Mouse (Mus musculus) left cerebral cortex, postnatal 25 days (tissue): Measurements from ENCODE around the gene Gba2. TPM values are rescaled to one million over a fixed set of nuclear protein-coding genes. Genes with fewer than 3 reads are reported as not detected.

ENCODE experiments used
- DNase-seq, 2 experiments: peaks; one replicate each; pipeline ENCODE4 v3.0.0; 2022; ENCODE audit warnings: low spot score in 2 of 2, mixed read lengths in 1 of 2
- intact Hi-C: fragments of 180-260 bp; cut with DNase I; formaldehyde crosslinking; loops from one replicate; pipeline ENCODE4 v1.15.1; 2025
- total RNA-seq, 2 experiments: library from RNA; stranded (reverse); gene quantifications; 2 replicates each; pipeline ENCODE4 v1.2.3; 2021

Gene Gba2
- total RNA-seq, 2 experiments from 2014 or later: 65.9 to 69.4 TPM

DNA sequence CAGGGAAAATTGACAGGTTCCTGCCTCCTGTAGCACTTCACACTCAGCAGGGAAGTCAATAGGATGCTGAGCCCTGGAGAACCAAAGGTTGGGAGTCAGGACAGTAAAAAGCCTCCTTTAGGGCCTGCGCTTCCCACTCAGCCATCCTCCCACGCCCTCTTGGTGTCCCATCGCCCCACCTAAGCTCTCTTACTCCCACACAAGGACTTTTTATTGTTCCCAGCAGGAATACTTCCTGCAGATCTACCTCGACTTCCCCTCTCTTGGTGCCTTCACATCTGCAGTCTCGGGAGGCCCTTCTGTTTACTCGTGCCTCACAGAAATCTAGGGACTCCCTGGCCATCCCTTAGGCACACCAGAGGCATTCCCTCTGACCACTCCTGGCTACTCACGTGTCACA is 4.7 kb upstream of the Gba2 start:
- intact Hi-C loops: no loop called here
- no peak for DNase-seq

DNA sequence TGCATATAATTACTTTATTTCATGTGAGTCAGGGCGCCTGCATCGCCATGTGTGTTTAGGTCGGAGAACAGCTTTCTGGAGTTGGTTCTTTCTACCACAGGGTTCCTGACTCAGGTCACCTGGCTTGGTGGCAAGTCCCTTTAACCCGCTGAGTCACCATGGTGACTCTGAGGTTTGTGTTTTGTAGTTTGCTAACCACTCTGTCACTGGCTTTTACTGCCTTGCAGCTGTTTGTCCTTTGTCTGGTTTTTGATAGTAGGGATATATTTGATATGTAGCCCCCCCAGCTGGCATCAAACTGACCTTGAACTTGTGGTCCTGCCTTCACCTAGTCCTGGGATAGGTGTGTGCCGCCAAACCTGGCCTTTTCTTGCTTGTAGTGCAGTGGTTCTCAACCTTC is 3.6 kb upstream of the Gba2 start:
- intact Hi-C loops: no loop called here
- no peak for DNase-seq

DNA sequence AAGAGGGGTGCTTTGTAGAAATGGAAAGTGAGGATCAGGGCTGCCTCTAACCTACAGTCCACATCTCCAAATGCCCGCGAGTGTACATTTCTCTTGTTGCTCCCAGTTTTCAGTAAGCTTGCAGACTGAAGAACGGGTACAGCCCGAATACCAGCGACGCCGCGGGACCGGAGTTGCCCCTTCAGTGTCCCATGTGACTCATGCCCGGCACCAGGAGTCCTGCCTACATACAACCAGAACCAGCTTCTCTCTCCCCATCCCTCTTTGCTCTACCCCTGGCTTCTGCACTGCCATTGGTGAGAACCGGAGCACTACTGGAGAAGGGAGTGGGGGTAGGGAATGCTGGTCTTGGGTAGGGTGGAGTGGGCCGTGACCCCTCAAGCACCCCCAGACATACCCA is 2.7 kb upstream of the Gba2 start:
- intact Hi-C loops: no loop called here
- no peak for DNase-seq

DNA sequence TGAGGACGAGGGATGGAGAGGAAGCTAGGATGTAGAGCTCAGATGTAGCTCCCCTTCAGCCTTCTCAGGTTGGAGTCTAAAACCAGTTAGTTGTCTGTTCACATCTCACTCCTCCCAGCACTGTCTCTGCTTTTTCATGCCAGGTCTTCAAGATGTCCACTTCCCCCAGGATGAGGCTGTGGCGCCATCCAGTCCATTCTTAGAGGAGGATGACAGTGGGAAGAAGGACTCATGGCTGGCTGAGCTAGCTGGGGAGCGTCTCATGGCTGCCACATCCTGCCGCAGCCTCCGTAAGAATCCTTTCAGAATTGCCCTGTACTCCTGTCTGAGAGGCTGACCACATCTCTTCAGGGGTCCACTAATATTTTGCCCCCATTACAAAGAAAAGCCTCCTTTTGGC is 2.0 kb upstream of the Gba2 start:
- intact Hi-C loops: no loop called here
- no peak for DNase-seq

DNA sequence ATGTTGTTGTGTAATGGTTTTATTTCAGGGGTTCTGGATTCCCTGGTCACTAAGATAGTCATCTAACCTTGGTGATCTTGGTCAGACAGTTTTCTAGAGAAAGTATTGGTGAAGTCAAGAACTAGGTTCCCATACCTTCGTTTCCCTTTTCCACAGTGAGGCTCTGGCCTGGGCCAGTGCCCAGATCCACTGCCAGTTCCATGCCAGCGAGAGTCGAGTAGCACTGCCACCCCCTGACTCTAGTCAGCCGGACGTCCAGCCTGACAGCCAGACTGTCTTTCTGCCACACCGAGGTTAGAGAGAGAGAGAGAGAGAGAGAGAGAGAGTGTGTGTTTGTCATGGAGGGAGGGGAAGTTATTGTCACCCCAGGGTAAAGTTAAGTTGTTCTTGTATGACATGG is 1.1 kb upstream of the Gba2 start:
- intact Hi-C loops: loop anchor here (5.0 kb wide), 1 partner anchor 137 kb away; the partner anchor contains the start of gene Tesk1
- no peak for DNase-seq

DNA sequence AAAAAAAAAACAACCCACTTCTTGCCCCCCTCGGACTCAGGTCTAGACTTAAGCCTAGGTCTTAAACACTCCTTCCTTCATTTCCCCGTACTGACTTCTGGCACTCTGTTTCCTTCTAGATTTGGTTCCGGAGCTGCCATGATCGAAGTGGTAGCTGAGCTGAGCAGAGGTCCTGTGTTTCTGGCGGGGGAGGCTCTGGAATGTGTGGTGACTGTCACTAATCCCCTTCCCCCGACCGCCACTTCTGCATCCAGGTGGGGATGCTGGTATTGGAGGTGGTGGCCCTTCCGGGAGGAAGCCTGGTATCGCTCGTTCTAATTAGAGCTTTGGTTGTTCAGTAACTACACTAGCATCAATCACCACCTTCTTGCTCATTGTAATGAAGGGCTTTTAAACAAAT is 583 bp upstream of the Gba2 start:
- no peak for DNase-seq
- intact Hi-C loops: loop anchor here (5.0 kb wide), 1 partner anchor 137 kb away; the partner anchor contains the start of gene Tesk1

DNA sequence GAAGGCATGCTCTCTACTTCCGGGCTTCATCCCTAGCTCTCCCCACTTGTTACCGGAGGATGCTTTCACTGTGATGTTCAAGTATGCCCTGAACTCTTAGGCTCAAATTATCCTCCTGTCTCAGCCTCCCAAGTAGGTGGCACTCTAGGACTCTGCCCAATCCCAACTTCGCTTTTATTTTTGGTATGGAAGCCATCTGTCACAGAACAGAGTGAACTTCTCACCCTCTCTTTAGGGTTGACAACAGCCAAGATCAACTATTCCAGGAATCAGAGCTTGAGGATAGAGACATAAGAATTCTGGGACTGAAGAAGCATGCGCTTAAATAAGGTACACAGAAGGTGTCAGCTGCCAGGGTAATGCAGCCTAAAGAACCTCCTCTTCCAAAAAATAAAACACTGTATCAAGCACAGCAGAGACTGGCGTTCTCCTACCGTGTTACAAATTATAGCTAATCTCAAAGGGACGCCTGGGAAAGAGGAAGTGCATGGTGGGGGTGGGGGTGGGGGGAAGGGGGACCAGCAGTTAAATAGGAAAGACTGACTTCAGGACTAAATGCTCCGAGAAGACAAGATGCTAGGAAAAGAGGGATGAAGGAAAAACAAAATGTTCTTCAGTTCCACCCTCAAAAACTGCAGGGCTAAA is 1.3 kb downstream of the Gba2 start:
- peak in 1 of 2 experiments; percentile 67 for DNase-seq

DNA sequence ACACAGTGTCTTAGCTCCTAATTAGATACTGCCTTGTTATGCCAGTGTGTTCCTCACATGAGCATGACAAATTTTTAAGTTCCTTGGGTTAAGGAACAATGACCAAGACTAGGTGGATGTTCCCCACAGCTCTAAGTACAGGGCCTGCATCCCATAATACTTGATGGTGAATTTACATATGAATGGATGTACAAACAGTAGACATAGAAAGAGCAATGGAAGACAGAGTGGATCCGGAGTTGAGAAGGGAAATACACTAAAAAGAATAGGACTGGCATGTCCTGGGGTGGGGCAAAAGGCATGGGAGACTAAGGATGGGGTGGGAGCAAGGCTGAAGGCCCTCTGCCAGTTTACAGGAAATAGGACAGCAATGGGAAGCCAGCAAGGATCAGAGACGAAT is 3.3 kb downstream of the Gba2 start:
- intact Hi-C loops: loop anchor here (5.0 kb wide), 1 partner anchor 133 kb away; the partner anchor contains the start of gene Tesk1
- DNase-seq: no peak

More for the DNA sequence above, 1.3 kb downstream of the Gba2 start:
- intact Hi-C loops: loop anchor here (5.0 kb wide), 1 partner anchor 135 kb away; the partner anchor contains the start of gene Tesk1

DNA sequence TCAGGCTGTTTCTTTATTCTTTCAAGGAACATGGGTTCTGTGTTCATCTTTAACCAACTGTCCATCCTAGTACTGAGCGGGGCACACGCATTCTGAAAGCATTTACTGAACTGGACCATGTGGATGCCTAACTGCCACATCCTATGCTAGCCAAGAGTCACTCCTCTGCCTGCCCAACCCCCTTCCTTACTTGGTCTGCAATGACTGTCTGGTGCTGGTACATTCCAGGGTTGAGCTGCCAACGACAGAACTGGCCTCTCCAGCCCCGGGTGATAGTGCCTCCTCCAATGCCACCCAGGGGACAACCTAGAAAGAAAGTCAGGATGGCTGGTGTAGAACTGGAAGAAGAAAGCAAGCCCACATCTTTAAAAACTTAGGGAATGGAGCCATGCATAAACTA is 5.1 kb downstream of the Gba2 start:
- DNase-seq: no peak
- intact Hi-C loops: no loop called here

DNA sequence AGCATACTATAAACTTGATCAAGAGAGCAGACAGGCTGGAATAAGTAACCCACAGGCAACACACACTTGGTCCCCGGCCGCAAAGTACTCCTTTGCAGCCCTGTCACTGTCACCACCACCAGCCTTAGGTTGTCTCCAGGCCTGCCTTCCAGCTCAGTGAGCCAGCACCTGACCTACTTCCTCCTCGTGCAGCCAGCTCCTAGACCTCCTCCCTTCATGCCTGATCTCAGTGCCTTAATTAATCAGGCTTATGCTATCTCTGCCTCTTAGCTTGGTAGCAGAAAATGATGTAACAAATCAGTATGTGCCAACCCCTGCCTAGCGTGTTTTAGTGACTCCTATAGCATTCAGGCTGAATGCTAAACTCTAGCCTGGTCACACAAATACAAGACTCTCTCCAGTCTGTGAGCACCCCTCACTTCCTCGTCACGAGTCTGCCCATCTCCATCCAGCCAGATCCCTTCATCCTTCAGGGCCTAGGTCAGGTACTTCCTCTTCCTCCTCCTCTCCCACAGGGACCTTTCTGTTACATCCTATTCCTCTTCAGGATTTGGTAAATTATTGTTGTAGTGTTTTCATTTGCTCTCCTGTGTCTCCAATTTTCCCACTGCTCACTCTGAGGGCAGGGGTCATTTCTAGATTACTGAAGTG is 7.2 kb downstream of the Gba2 start:
- intact Hi-C loops: no loop called here
- DNase-seq: no peak

DNA sequence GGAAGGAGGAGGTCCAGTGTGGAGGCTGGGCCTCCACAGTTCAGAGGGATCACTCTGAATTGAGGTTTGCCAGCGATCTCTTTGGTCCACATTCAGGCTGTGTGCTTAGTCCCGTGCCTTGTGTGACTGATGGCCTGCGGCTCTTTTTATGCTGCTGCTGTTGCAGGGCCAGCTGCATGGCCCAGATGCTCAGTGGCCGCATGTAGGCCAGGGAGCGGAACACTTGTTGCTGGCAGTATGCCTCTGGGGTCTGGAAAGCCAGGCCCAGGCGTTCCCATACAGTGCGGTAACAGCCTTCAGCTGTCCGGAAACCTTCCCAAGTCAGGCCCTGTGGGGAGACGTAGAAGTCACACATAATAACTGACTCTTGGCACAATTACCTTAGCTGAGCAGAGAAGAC is 11.5 kb downstream of the Gba2 start:
- intact Hi-C loops: loop anchor here (10.0 kb wide), 1 partner anchor 532 kb away; the partner anchor contains the start of gene Stoml2
- no peak for DNase-seq

DNA sequence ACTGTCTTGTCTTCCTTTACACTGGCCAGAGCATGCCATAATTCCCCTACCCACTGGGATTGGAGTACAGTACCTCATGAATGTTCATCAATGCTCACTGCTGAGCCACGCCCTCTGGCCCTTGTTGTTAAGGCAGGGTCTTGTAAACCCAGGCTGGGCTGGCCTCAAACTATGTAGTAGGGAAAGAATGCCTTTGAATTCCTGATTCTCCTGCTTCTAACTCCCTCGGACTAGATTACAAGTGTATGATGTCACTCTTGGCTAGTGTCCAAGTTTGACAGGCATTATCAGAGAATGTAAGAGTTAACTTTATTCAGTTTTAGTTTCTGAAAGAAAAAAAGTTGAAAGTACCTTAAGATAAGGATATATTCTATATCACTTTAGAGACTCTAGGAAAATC is 14.4 kb downstream of the Gba2 start:
- intact Hi-C loops: loop anchor here (10.0 kb wide), 1 partner anchor 529 kb away; the partner anchor contains the start of gene Stoml2

DNA sequence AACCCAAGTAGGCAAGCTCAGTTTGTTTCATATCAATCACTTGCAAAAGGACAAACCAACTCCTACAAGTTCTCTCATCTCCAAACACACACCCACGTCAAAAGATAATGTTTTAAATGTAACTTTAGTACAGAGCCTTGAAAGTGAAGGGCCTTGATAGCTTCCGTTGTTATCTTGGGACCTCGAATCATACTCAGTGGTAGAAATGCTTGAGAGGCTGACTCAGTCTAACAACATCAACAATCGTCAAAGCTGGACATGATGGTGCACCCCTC is 15.1 kb downstream of the Gba2 start:
- DNase-seq: no peak
- intact Hi-C loops: loop anchor here (2.0 to 10.0 kb wide), 2 partner anchors 71 to 529 kb away; partner anchors contain the start of genes Ccdc107 and Stoml2

More for the DNA sequence above, 14.4 kb downstream of the Gba2 start:
- DNase-seq: no peak

DNA sequence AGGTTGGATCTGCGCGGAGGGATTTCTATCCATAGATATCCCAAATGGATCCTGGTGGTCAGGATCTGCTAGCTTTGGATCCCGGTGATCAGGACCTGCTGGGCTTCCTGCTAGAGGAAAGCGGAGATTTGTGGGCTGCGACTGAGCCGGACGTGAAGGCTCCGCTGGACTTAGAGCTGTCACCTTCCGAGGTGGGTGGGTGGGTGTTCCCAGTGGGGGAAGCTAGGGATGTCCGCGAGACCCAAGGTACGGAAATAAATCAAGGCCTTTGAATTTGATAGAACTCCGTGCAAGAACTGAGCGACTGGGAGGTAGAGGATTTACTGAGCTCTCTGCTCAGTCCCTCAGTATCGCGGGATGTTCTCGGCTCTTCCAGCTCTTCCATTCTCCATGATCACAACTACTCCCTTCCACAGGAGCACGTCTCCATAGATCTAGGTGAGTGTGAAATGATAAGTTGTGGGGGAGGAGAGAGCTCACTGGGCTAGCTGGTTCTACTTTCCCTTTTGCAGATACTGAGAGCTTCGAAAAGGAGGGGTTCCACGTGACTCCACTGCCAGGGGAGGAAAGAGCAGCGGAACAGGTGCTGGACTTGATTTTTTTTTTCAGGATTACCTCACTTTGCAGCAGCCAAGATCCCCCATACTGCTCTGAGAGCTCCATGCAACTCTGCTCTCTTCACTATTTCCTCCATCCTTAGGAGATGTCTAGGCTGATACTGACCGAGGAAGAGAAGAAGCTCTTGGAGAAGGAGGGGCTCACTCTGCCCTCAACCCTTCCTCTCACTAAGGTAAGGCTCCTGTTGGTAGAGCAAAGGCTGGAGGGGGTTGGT is 15.7 kb downstream of the Gba2 start:
- no peak for DNase-seq
- intact Hi-C loops: loop anchor here (1.0 to 10.0 kb wide), 3 partner anchors 15 to 528 kb away; partner anchors contain the start of genes Ccdc107, Gba2, Rgp1 and Stoml2

DNA sequence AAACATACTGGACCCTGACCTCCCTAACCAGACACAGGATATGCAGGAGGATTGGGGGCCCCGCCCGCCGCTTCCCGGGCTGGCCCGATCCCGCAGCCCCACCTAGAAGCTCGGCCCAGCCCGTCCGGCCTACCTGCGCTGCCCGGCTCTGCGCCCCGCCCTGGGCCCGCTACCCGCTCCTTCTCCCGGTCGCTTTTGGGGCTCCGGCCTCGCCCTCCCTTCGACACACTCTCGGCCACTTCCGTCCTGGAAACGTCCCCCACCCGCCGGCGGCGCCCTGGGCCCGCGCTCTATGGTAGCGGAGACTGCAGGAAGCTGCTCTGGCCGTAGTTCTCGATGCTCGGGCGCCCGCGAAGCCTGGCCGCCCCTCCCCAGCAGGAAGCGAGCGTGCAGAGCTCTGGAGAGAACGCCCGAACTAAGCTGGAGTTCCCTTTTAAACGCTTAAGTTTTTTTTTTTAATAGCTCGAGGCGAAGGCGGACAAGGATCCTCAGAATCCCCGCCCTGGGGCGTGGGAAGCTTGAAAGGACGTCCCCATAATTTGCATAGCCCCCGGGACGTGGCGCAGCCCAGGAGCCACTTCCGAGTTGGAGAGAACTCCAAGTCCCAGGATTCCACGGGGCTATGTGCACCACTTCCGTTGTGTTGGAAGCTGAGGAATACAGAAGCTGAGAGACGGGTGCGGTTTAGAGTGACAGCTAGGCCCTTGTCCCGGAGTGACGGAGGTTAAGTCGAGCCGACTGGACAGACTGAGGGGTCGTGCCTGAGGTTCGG is 16.5 kb downstream of the Gba2 start, which contains the start of the genes Creb3 and Tln1:
TSS of gene Creb3 (plus strand) at position 336 of the 772 bp plus-strand sequence.
TSS of gene Tln1 (minus strand) at position 695 of the 772 bp plus-strand sequence.
- intact Hi-C loops: loop anchor here (1.0 to 10.0 kb wide), 4 partner anchors 16 to 527 kb away; partner anchors contain the start of genes Ccdc107, Gba2, Rgp1 and Stoml2

DNA sequence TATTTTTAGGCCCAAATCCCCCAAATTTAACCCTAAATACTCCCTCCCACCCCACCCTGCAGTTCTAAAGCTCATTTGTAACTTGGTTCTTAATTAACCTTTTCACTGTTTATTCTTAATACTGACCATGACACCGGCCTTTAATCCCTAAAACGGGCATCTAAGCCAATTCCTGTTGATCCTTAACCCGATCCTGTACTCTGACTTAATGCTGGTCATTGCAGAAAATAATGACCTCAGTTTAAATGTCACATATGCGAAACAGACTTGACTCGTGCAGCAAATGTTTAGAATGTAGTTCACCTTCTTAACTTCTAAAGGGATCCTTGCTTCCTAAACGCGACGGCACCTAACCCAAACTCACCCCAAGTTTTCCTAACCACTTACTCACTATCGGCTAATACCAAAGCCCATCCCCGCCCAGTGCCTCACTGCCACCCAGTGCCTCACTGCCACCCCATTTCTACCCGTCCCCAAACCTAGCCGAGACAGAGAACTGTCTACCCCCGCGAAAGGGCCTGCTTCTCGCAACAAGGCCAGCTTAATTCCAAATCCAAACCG is 17.2 kb downstream of the Gba2 start:
- intact Hi-C loops: loop anchor here (2.0 to 10.0 kb wide), 2 partner anchors 119 to 527 kb away; partner anchors contain the start of gene Stoml2
- DNase-seq: no peak

More for the DNA sequence above, 16.5 kb downstream of the Gba2 start, which contains the start of the genes Creb3 and Tln1:
- DNase-seq: peak; percentile 93 to 99

DNA sequence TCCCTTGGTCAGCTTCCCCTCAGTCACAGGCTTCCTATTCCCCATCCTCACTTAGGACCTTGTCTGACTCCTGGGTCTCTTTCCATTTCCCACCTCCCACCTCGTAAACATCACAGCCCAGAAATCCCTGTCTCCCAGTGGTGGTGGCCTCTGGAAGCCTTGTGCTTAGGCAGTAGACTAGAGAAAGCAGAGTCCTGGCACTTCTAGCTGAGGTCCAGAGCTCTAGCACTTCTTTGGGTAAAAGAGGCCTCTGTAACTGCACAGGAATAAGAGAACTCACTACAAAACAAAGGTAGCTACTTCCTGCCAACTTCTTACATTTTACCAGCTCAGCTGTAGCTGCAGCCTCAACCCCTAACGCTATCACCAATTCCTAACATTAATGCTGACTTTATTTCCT is 17.7 kb downstream of the Gba2 start:
- DNase-seq: no peak
- intact Hi-C loops: loop anchor here (2.0 to 10.0 kb wide), 2 partner anchors 118 to 526 kb away; partner anchors contain the start of gene Stoml2

DNA sequence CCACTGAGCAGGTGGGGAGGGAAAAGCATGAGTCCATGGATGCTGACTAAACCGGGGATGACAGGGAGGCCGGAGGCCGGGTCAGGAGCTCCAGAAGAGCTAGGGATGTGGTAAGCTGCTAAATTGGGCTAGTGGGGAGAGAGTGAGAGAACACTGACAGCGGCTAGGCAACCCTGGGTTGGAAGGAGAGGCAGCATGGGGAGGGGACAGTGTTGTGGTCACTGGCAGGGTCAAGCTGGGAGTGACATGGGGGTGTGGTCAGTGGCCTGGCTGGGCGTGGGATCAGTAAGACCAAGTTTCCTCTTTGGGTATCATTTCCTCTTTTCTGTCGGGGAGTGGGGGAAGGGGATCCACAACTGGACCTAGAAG is 18.4 kb downstream of the Gba2 start:
- DNase-seq: peak in 1 of 2 experiments; percentile 37
- intact Hi-C loops: loop anchor here (2.0 to 10.0 kb wide), 2 partner anchors 117 to 525 kb away; partner anchors contain the start of gene Stoml2
